Mouse (Mus musculus): ENCODE results near the gene Cplane1.

Cplane1 gene

DNA sequence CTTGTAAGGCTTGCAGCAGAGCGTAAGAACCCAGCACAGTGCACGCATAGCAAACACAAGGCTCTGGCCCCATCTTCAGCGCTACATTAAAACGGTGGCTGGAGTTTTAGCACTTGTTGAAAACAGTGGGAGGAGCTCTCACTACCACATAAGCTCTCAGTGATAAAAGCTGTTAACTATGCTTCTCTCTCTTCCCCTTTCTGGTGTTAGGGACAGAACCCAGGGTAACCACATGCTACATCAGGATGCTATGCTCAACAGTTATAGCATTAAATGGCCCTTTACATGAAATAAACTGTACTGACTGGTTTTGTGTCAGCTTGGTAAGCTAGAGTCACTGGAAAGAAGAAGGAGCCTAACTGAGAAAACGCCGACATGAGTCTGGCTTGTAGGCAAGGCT is 125.2 kb downstream of the Cplane1 start:
- no peak for DNase-seq (ENCODE audit: low spot score in 2 of 2)

DNA sequence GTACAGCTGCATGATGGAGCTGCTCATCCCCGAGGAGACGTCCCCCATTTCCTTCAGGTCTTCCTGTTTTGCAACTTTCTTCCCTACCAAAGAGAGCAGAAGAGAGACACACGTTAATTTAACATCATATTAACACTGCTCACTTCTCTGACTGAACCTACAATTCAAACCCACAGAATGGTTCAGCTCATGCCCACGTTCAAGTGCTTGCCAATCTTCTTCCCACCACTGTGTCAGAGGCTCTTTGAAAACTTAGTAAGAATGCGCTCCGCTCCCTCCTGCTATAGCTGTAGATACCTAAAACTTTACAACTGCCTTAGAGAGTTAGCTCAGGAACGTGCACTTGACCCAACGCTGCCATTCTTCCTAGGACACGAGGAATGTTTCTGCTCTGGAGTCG is 134.0 kb downstream of the Cplane1 start:
- DNase-seq (ENCODE audit: low spot score in 2 of 2): no peak

DNA sequence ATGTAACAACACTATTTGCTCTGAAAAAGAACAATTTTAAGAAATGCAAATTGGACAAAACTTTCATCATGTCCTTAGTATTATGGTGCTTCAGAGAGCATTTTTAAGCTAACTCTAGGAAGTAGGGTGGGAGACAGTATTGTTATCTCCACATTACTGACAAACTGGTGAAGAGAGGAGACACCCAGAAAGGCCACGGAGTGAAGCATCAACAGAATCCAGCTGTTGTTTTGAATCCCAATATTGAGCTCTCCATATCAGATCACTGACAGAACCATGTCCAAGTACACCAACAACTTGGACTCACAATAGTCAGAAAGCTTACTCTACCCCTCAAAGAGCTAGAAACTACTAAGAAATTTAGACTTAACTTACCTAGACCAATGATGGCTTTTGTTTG is 136.6 kb downstream of the Cplane1 start:
- DNase-seq (ENCODE audit: low spot score in 2 of 2): no peak

- no peak for DNase-seq (ENCODE audit: low spot score in 2 of 2)
Measured at GRCm38 (mm10) chr15:8317381-8317780, 148.5 kb downstream of the Cplane1 start.

- no peak for DNase-seq (ENCODE audit: low spot score in 2 of 2)
Measured at GRCm38 (mm10) chr15:8319191-8319590, 150.3 kb downstream of the Cplane1 start.
